Mouse (Mus musculus): Measurements from ENCODE around the gene Dnajb14. TPM values are rescaled to one million over a fixed set of nuclear protein-coding genes. Genes with fewer than 3 reads are reported as not detected.
"Not testable (repeated sequence)": the region's sequence is repeated elsewhere in the genome, so short reads cannot be mapped to it uniquely, and the experiment has no call there.

Gene Dnajb14
- polyA plus RNA-seq, 1 experiment from 2014 or later = 10.0 TPM

DNA sequence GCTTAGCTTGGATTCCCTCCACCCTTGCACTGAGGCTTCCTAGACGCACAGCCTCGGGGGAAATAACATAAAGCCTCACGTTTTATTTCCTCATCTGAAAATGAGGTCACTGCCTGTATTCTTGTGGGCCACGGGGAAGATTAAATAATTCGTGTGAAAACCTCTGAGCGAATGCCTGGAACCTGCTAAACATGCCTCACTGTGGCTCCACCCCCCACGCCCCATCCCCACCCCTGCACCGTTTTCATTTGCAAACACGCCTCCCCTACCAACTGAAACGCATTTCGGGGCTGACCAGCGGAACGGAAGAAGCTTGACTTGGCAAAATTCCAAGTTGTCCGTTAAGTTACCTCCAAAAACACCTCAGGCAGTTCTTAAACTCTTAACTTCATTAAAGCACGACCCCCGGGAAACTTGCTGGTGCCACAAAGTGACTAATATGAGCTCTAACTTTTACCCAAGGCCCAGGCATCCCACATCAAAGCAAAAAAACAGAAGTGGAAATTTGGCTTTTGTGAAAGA, 88.1 kb downstream of the Dnajb14 start:
- ATAC-seq (replicated peaks; ENCODE audit: low FRiP score, low TSS enrichment, low read depth) (no peak), DNase-seq (ENCODE audit: low spot score) (no peak)
- Histone ChIP-seq H3K9me3 (ENCODE audit: control insufficient read depth, low read length) (no peaks in the 10 kb centered on the region), H3K27me3 (replicated peaks; ENCODE audit: control insufficient read depth, insufficient read depth, low read length) (no peaks in the 10 kb centered on the region), H3K4me1 (replicated peaks; ENCODE audit: control insufficient read depth, insufficient read depth, low read length) (peaks cover 19% of the 10 kb centered on the region; the same call in 1 of the 2 replicates), H3K4me3 (ENCODE audit: low read depth, low read length) (0 out of 2 replicates have a peak overlapping the region, but pooled peaks have one; percentile 15), H3K4me2 (ENCODE audit: low read length) (peak overlapping the region; percentile 44), H3K36me3 (ENCODE audit: control insufficient read depth, insufficient read depth, low read length) (no peaks in the 10 kb centered on the region), H3K9ac (ENCODE audit: low read length) (no peak overlapping the region), H3K27ac (ENCODE audit: low read depth) (no peak overlapping the region)
- WGBS = 18% methylated on average over 16 of the region's 16 CpGs

DNA sequence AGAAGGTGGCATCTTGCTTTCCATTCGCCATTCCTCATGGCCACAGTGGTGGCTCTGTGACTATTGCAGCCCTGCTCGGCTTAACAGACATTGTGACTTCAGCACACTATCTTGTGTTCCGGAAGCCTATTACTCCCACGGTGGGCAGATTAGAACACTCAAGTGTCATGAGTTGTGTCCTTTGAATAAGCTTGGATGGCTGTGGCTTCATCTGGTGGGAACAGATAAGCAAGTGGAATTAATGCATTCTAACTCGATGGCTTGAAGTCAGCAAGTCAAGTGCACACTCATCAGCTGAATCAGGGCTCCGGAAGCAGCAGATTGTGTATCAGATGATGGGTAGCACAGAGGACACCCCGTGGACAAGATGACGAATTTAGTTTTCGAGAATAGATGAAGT, 90.4 kb downstream of the Dnajb14 start:
- Histone ChIP-seq H3K4me3 (ENCODE audit: low read depth, low read length) (no peak overlapping the region), H3K27me3 (replicated peaks; ENCODE audit: control insufficient read depth, insufficient read depth, low read length) (no peaks in the 10 kb centered on the region)

DNA sequence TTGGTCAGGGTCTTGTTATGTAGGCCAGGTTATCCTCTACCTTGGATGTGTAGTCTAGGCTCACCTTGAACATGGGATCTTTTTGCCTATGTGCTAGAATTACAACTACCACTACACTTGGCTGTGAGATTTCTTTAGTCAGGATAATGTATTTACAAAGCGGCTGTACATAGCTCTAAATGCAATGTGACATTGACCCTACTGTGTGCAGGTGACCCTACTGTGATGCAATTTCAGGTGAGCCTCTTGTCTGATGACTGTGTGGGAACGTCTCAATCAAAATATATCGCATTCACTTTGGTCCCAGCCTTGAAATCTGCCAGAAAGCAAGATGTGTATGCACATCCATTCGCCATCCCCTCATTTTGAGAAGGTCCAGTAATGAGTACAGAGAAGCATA, 90.9 kb downstream of the Dnajb14 start:
- peaks cover 5% of the 10 kb centered on the region; the same call in 1 of the 2 replicates for H3K4me1 ChIP-seq (replicated peaks; ENCODE audit: control insufficient read depth, insufficient read depth, low read length)
- ATAC-seq (replicated peaks; ENCODE audit: low FRiP score, low TSS enrichment, low read depth) (no peak), DNase-seq (ENCODE audit: low spot score) (no peak)
- H3K4me2 ChIP-seq (ENCODE audit: low read length) = no peak overlapping the region
- H3K27me3 ChIP-seq (replicated peaks; ENCODE audit: control insufficient read depth, insufficient read depth, low read length) = no peaks in the 10 kb centered on the region
- H3K27ac ChIP-seq (ENCODE audit: low read depth) = no peak overlapping the region
- no peak overlapping the region for H3K4me3 ChIP-seq (ENCODE audit: low read depth, low read length)
- 95% methylated on average over 4 of the region's 4 CpGs for WGBS
- H3K9ac ChIP-seq (ENCODE audit: low read length) = no peak overlapping the region
- no peaks in the 10 kb centered on the region for H3K9me3 ChIP-seq (ENCODE audit: control insufficient read depth, low read length)
- H3K36me3 ChIP-seq (ENCODE audit: control insufficient read depth, insufficient read depth, low read length) = no peaks in the 10 kb centered on the region

More for the DNA sequence above, 90.4 kb downstream of the Dnajb14 start:
- Histone ChIP-seq H3K4me2 (ENCODE audit: low read length) (no peak overlapping the region), H3K27ac (ENCODE audit: low read depth) (no peak overlapping the region), H3K36me3 (ENCODE audit: control insufficient read depth, insufficient read depth, low read length) (no peaks in the 10 kb centered on the region), H3K4me1 (replicated peaks; ENCODE audit: control insufficient read depth, insufficient read depth, low read length) (peaks cover 9% of the 10 kb centered on the region; the same call in 1 of the 2 replicates), H3K9ac (ENCODE audit: low read length) (no peak overlapping the region), H3K9me3 (ENCODE audit: control insufficient read depth, low read length) (no peaks in the 10 kb centered on the region)
- 88% methylated on average over 9 of the region's 9 CpGs for WGBS
- DNase-seq (ENCODE audit: low spot score) (no peak), ATAC-seq (replicated peaks; ENCODE audit: low FRiP score, low TSS enrichment, low read depth) (no peak)

DNA sequence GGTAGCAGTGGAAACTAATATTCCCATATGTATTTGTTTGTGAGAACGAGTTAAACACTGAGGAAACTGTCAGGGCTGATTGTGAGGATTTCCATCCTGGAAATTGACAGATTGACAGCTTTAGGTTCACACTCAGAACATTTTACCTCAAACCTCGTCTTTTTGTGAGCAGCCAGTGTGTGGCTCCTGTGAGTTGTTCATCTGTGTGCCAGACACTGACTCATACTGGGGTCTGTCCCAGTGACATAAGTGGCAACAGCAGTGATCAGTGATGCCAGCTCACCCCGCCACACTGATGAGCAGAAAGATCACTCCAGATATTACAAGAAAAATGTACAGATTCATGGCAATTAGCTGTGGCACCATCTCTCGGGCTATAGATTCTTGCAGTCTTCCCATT, 92.0 kb downstream of the Dnajb14 start:
- no peak overlapping the region for H3K4me3 ChIP-seq (ENCODE audit: low read depth, low read length)
- no peaks in the 10 kb centered on the region for H3K9me3 ChIP-seq (ENCODE audit: control insufficient read depth, low read length)
- no peak for DNase-seq (ENCODE audit: low spot score)
- H3K27ac ChIP-seq (ENCODE audit: low read depth) = no peak overlapping the region
- H3K4me1 ChIP-seq (replicated peaks; ENCODE audit: control insufficient read depth, insufficient read depth, low read length) = peaks cover 3% of the 10 kb centered on the region; the same call in 1 of the 2 replicates
- no peaks in the 10 kb centered on the region for H3K27me3 ChIP-seq (replicated peaks; ENCODE audit: control insufficient read depth, insufficient read depth, low read length)
- ATAC-seq (replicated peaks; ENCODE audit: low FRiP score, low TSS enrichment, low read depth) = no peak
- H3K36me3 ChIP-seq (ENCODE audit: control insufficient read depth, insufficient read depth, low read length) = no peaks in the 10 kb centered on the region
- 78% methylated on average over 4 of the region's 4 CpGs for WGBS
- no peak overlapping the region for H3K4me2 ChIP-seq (ENCODE audit: low read length)
- H3K9ac ChIP-seq (ENCODE audit: low read length) = no peak overlapping the region

DNA sequence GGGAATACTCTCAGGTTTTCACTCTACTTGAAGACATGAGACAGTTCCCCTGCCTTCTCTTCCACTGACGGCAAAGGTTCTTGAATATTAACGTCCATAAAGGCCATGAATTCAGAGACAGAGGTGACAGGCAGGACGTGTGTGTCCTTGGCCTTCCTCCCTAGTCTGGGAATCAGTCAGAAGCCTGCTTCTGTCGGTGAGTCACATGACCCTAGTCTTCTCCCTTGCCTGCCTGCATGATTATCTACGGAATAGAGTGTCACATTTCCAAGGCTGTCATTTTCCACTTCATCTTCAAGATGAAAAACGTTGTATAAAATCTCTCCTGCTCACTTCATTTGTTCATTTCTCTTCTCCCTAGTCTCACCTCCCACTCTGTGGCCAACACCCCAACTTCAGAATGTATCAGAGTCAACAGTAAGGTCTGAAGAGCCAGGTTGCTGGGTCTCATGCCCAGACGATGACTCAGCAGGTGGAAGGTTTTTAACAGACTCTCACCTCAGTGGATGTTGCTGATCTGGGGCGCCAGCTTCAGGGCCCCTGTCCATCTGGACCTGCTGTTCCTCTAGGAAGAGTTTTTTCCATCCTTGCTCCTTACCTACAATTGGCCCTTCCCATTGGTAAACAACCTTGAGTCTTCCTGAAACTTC, 94.4 kb downstream of the Dnajb14 start:
- 61% methylated on average over 8 of the region's 8 CpGs for WGBS

DNA sequence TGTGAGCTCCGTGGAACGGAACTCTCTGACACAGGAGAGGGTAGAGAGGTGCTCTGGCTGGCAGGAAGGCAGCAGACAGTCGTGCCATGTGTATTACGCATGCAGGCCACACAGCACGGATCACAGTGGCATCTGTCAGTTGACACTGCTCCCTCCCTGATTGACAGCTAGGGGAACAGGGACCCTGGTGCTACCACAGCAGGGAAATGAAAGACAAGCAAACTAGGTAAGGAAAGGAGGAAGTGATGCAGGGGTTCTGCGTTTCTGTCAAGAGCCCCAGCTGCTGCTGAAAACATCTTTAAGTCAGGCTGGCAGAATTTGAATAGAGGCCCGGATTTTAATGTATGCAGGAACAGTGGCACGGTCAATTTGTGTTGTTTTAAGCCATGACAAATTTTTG, 96.0 kb downstream of the Dnajb14 start:
- ATAC-seq (replicated peaks; ENCODE audit: low FRiP score, low TSS enrichment, low read depth) (no peak), DNase-seq (ENCODE audit: low spot score) (no peak)
- no peaks in the 10 kb centered on the region for H3K9me3 ChIP-seq (ENCODE audit: control insufficient read depth, low read length)
- WGBS = 68% methylated on average over 8 of the region's 8 CpGs
- no peak overlapping the region for H3K9ac ChIP-seq (ENCODE audit: low read length)
- no peak overlapping the region for H3K4me2 ChIP-seq (ENCODE audit: low read length)
- no peaks in the 10 kb centered on the region for H3K4me1 ChIP-seq (replicated peaks; ENCODE audit: control insufficient read depth, insufficient read depth, low read length)
- no peak overlapping the region for H3K4me3 ChIP-seq (ENCODE audit: low read depth, low read length)
- no peak overlapping the region for H3K27ac ChIP-seq (ENCODE audit: low read depth)
- H3K36me3 ChIP-seq (ENCODE audit: control insufficient read depth, insufficient read depth, low read length) = no peaks in the 10 kb centered on the region
- H3K27me3 ChIP-seq (replicated peaks; ENCODE audit: control insufficient read depth, insufficient read depth, low read length) = no peaks in the 10 kb centered on the region

More for the DNA sequence above, 94.4 kb downstream of the Dnajb14 start:
- Histone ChIP-seq H3K27ac (ENCODE audit: low read depth) (no peak overlapping the region), H3K9ac (ENCODE audit: low read length) (no peak overlapping the region), H3K27me3 (replicated peaks; ENCODE audit: control insufficient read depth, insufficient read depth, low read length) (no peaks in the 10 kb centered on the region), H3K4me1 (replicated peaks; ENCODE audit: control insufficient read depth, insufficient read depth, low read length) (no peaks in the 10 kb centered on the region), H3K4me3 (ENCODE audit: low read depth, low read length) (no peak overlapping the region), H3K4me2 (ENCODE audit: low read length) (no peak overlapping the region), H3K36me3 (ENCODE audit: control insufficient read depth, insufficient read depth, low read length) (no peaks in the 10 kb centered on the region), H3K9me3 (ENCODE audit: control insufficient read depth, low read length) (no peaks in the 10 kb centered on the region)
- no peak for ATAC-seq (replicated peaks; ENCODE audit: low FRiP score, low TSS enrichment, low read depth)
- DNase-seq (ENCODE audit: low spot score) = no peak

DNA sequence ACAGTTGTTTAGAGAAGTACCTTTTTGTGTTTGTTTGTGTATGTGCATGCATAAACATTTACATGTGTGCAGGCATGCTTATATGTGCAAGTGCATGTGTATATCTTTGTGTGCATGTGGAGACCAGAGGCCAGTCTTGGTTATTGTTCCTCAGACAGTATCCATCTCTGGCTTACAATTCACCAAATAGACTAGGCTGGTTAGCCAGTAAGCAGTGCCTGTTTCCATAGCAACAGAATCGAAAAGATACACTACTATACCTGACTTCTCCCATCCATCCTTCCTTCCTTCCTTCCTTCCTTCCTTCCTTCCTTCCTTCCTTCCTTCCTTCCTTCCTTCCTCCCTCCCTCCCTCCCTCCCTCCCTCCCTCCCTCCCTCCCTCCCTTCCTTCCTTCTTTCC, 96.5 kb downstream of the Dnajb14 start:
- not testable (repeated sequence) for DNase-seq (ENCODE audit: low spot score); H3K4me3 ChIP-seq (ENCODE audit: low read depth, low read length); H3K4me2 ChIP-seq (ENCODE audit: low read length); H3K4me1 ChIP-seq (replicated peaks; ENCODE audit: control insufficient read depth, insufficient read depth, low read length); H3K27ac ChIP-seq (ENCODE audit: low read depth); H3K9me3 ChIP-seq (ENCODE audit: control insufficient read depth, low read length); H3K27me3 ChIP-seq (replicated peaks; ENCODE audit: control insufficient read depth, insufficient read depth, low read length); ATAC-seq (replicated peaks; ENCODE audit: low FRiP score, low TSS enrichment, low read depth); H3K9ac ChIP-seq (ENCODE audit: low read length); H3K36me3 ChIP-seq (ENCODE audit: control insufficient read depth, insufficient read depth, low read length)
- 62% methylated on average over 1 of the region's 1 CpGs for WGBS
